Mouse (Mus musculus): ENCODE results near the gene Trappc2l. TPM values are rescaled to one million over a fixed set of nuclear protein-coding genes. Genes with fewer than 3 reads are reported as not detected.
A peak's percentile ranks its signal among the peaks of the same experiment; 100 is the strongest.
"Not testable (repeated sequence)": the region's sequence is repeated elsewhere in the genome, so short reads cannot be mapped to it uniquely, and the experiment has no call there.

The Trappc2l gene
- total RNA-seq, 2 experiments from 2014 or later: 37.9 to 40.3 TPM

DNA sequence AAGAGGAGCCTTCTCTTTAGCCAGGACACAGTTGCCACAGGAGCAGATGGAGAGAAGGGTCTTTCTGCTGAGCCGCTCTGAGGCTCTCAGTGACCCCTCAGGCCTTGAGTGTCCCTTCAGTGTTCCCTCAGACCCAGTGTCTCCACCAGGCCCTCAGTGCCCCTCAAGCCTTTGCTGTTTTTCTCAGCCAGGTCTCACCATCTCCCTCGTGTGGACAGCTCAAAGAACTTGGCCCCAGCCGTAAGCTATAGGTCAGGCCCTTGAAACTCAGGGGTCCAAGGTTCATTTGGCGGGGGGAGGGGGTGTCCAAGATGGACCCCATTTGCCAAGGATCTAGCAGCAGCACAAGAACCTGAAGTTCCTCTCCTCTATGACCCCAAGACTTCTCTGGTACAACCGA, 13.2 kb downstream of the Trappc2l start:
- no peak for DNase-seq

DNA sequence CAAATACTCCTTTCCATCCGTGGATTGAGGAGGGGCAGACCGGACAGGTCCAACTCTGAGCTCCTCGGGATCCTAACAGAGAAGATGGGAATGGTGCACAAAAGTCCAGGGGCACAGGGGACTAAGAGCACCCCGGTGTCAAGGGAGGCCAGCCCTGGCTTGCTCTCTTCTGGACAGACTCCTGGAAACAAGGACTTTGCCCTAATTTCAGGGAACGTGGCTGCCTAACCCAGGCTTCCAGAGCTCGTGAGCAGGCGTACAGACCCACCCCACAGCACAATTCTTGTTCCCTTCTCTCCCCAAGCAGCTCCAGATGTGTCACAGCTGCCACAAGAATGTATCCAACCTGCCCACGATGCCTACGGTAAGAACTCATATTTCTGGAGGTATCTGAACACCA, 14.4 kb downstream of the Trappc2l start:
- no peak for DNase-seq

DNA sequence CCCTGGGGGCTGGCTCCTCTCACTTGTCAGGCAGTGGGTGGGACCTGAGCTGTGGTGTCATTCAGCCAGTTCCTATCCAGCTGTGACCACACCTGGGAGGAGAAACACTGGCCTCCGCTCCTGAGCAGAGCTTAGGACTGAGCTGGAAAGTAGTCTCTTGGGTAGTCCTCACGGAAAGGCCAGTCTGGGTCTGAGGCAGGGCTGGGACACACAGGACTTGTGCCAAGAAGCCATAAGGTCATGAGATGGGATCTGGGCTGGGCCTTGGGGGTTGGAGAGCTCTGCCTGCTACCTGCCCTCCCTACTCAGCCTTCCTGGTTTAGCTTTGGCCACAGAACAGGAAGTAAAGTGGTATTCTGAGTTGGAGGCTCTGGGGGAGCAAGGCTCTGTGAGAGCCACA, 15.5 kb downstream of the Trappc2l start:
- DNase-seq: no peak

DNA sequence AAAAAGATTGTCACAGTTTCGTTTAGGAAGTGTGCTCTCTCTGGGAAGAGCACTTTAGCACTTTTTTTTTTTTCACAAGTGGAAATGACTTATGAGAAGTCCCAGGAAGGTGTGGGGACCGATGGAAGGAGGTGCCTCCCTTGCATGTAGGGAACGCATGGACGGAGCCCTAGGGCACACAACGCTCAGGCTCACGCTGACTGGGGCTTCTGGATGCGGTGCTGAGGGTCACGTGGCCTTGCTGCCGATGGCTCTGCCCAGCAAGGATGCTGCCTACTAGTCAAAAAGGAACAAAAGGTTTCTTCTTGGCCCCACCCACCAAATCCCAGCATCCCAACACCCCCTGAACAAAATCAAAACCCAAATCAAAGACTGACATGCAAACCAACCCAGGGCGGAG, 17.9 kb downstream of the Trappc2l start:
- DNase-seq: no peak

DNA sequence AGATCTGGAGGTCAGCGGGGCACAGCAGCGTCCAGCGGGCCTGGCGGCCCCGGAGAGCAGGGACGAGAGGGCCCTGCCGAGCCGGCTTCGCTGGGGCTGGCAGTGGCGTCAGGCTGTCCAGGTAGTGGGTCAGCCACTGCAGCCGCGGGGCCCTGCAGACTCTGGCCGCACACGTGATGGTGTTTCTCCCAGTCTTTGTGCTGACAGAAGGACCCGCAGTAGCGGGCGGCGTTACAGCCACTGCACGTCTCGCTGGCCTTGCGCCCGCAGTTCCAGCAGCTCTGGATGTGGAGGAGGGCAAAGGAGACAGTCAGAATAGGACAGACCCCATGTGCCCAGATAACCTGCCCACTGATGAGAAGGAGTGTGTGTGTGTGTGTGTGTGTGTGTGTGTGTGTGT, 19.3 kb downstream of the Trappc2l start:
- DNase-seq: no peak

DNA sequence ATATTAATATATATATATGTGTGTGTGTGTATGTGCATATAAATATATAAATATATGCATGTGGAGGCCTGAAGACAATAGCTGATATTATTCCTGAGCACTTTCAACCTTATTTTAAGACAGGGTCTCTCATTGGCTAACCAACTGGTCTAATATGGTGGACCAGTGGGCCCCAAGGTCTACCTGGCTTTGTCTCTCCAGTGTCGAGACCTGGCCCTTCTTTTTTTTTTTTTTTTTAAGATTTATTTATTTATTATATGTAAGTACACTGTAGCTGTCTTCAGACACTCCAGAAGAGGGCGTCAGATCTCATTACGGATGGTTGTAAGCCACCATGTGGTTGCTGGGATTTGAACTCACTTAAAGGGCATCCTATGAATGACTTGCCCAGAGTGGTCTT, 20.7 kb downstream of the Trappc2l start:
- DNase-seq: not testable (repeated sequence)

DNA sequence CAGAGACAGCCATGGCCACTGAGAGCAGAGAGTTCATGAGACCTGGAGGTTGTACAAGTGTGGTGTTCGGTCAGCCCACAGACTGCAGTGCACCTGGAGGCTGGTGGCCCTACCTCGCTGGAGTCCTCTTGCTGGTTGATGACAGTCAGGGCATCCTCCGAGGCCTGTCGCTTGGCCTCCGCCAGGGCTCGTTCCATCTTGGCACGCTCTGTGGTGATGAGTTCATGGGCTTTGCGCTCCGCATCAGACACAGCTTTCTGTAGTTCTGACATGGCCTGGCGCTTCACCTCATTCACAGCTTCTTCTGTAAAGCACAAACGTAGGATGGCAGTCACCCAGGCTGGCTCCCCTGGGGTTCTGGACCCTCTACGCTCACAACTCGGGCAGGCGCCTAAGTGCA, 21.8 kb downstream of the Trappc2l start:
- no peak for DNase-seq

DNA sequence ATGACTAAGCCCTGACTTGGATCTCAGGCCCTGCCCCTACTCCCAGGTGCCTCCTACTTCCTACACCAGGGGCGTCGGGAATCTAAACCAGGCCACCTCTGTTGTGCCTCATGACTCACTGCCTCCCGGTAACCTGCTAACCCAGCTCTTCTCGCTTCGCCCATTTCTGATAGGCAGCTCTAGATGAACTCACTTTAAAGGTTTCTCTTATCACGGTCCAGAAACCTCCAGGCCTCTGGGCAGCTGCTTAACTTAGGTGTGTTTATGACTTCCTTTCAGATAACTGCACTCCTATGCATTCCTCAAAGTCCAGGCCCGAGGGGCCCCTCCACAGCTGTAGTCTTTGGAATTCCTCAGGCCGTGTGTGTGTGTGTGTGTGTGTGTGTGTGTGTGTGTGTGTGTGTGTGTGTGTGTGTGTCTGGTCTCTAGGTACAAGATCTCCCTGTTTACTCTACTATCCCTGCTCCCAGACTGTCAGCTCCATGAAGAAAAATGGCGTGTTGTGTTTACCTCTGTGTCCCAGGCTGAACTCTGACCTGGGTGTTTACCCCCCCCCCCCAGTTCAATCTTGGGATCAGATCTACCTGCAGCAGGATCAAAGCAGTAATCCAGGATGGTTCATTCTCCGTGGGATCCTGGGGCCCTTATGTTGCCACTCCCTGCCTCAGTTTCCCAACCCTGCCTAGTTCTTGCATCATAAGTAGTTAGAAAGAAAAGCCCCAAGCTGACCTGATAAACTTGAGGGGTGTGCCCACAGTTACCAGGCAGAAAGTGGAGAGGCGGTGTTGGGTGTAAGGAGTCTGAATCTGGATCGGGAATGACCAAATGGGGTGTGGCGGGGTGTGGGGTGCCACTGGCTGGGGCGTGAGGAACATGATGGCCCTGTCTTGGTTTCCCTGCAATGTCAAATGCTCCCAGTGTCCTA, 24.7 kb downstream of the Trappc2l start:
- DNase-seq: no peak

DNA sequence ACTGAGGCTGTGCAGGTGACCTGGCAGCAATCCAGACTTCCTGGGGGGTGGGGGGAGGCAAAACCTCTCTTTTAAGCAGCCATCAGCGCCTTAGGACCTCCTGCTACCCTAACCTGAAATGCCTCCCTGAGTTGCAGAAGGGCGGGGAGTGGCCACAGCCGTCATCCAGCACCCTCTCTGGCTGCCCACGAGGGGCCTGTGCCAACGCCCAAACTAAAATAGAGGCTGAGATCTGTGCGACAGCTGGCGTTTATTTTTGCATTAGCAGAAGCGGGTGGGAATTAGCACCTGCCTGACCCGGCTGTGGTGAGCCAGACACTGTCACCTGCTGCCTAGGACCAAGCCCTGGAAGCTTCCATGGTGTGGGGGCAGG, 25.3 kb downstream of the Trappc2l start:
- peak; percentile 86 for DNase-seq

DNA sequence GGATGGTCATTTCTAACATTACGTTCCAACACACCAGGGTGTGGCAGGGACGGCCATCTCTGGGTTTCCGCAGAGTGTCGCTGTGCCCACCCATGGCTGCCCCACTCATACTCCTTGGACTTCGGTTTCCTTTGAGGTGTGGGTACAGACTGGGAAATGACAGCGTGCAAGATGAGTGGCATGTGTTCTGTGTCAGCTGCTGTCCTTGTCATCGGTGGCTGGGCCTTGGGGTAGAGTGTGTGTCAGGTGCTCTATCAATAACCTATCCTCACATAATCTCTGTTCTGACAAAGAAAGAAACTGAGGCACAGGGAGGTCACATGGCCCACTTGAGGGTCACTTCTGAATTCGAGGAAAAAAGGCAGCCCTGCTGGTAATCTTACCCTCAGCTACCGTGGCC, 25.8 kb downstream of the Trappc2l start:
- DNase-seq: no peak

DNA sequence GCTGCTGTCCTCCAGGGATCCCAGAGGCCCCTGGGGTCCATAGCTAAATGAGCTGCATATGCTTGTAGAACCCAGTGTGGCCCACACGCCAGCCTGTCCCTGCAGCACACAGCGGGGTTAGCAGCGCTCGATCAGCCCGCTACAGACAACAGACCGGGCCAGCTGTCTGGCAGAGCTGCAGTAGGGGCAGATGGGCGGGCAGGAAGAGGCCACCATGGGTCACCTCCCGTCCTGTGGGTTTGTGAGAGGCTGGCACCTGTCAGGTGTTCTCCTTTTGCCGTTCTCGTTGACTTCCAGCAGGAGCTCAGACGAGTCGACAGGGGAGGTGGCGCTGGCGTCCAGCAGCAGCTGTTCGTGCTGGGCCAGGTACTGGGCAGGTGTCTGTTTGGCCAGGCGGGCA, 27.2 kb downstream of the Trappc2l start:
- DNase-seq: no peak

DNA sequence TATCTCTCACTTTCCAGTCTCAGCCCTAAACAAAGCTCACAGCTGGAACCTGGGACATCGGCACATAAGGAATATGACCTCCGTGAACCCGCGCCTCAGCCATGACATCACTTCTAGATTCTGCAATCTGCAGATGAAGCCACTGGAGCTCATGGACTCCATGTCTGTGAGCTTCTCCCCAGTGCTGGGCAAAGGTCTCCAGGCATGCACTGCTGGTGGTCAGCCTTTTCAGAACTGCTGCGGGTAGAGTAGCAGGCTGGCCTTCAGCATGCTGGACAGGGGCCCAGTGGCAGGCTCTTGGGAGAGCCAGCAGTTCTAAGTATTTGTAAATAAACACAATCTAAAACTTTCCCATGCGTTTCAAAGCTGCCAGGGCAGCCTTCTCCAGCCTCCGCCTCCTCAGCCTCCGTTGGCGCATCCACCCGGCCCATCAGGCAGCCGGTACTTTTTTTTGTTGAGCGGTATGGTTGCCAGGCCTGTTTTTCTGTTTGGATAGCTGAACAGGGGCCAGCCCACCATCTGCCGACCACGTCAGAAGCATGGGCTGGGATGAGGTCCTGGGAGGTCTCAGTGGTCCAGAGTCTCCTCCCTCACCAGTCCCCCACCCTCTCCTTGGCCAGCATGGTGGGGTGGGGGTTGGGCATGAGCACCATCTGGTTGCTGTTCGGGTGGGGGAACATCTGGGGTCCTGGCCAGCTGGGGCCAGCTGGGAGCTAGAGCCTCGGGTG, 28.2 kb downstream of the Trappc2l start:
- DNase-seq: peak; percentile 77

DNA sequence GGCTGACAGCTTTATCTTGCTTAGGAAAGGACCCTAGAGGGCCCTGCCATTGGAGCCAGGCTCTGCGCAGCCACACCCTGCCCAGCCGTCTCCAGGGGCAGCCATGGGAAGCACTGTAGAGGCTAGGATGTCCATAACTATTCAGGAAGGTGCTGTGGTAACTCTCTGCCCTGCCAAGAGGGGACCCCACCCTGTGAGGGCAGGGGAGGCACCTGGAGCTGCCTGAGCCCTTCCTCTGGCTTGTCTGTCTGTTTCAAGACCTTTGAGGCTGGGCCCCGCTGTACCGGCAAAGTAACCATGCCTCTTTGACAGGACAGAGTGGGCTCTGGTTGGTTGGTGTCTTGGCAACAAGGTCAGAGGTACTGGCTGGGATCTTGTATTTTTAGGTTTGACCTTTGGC, 29.4 kb downstream of the Trappc2l start:
- DNase-seq: no peak

DNA sequence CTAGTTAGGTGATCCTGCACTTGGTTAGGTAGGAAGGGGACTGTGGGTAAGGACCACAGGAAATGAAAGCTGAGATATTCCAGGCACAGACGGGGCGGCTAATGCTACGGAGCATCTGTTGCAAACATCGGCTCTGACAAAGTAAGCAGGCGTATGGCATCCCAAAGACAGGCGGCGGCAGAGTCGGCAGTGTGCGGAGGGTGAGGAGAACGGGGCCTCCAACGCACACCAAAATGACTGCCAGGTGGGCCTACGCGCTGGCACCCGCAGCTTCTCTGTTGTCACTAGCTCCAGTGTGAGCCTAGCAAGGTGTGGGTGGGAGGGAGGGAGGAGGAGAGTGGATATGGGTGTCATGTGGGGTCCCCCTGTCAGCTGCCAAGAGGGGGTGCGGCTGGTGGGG, 30.0 kb downstream of the Trappc2l start:
- DNase-seq: no peak

DNA sequence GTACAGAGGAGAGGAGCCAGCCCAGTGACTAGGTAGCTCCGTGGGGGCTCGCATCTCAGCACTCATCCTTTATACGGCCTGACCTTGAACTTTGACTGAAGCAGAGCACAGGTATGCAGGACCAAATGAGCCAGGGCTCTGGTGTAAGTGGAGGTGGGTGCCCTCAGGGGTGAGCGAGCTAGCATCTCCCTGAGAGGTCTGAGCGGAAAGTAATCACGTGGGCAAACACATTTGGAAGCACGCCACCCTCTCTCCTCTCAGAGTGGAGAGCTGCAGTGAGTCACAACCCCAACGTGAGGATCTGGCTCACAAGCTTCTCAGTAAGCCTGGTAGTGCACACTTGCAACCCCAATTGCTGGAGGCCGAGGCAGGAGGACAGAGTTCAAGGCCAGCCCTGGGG, 30.6 kb downstream of the Trappc2l start:
- DNase-seq: no peak

DNA sequence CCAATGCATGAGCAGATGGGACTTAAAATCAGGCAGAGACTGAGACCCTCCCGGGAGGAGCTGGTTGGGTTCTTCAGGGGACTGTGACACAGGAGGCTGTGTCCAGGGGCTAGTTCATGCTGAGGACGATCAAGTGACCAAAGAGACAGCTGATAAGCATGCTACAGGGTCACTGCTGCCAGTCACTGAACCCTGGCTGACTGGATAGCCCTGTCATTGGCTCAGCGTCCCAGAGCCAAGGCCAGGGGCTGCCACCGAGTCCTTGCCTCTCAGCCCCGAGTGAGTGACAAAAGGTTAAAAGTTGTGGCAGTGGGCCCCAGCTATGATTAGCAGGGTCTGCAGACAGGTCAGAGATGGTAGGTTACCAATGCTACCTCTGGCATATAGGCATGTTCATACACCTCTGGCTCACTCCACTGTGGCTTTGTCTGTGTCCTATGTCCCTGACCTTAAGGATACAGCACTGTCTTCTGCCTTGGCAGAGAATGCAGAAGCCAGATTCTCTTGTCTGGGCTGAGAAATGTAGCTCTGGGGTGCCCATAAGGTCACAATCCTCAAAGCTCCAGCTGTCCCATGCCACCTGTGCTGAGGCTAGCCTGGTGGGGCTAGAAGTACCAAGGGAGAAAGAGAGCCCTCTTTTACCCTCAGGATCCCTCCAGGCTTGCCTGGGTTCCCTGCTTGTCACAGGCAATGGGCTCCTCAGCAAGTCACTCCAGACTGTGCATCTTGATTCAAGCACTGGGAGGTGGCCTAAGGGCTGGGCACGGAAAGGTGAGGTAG, 32.9 kb downstream of the Trappc2l start:
- DNase-seq: no peak

DNA sequence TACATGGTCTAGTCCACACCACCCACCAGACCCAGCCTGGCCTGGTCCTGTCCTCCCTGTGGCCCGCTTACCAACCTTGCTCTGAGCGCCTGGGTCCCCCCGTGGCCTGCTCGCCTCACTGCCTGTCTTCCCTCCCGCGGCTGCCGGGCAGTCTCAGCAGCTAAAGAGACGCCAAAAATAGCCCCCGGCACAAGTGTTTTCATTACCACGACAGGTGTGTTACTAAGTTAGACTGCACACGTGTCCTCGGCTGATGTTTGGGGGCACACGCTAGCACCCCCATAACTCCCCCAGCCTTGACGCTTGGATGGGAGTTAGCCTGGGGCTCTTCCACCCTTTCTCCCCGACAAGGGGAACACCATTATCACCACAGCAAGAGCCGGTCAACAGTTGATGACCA, 34.9 kb downstream of the Trappc2l start:
- DNase-seq: no peak

DNA sequence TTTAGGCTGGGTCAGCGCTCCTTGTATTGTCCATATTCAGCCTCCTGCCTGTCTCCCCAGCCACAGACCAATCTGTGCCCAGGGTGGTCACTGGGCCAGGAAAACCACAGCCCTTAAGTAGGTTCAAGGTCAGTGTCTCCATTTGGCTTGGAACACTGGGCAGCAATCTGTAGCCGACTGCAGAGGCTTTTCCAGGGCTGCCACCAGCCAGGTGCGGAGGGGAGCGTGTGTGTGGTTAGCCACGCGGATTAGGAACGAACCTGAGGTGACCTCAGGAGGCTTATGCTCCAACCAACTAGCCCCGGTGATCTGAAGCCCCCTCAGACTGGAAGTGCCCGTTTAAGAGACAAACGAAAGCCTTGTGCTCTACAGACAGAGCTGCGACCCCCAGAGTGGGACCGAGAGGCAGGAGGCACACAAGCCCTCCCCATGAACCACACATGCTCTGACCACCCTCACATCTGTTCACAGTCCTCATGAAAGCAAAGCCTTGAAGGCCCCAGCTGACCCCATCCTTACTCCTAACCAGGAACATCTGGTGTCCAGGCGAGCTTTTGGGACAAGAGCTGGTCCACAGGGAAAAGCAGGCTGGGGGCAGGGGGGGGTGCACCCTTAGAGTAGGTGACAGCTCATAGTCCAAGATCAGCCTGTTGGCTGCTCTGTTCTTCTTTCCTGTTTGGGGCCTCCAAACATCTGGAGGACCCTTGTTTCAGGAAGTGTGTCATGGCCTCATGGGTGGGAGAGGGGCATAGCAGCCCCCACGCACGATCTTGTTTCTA, 36.9 kb downstream of the Trappc2l start:
- no peak for DNase-seq

DNA sequence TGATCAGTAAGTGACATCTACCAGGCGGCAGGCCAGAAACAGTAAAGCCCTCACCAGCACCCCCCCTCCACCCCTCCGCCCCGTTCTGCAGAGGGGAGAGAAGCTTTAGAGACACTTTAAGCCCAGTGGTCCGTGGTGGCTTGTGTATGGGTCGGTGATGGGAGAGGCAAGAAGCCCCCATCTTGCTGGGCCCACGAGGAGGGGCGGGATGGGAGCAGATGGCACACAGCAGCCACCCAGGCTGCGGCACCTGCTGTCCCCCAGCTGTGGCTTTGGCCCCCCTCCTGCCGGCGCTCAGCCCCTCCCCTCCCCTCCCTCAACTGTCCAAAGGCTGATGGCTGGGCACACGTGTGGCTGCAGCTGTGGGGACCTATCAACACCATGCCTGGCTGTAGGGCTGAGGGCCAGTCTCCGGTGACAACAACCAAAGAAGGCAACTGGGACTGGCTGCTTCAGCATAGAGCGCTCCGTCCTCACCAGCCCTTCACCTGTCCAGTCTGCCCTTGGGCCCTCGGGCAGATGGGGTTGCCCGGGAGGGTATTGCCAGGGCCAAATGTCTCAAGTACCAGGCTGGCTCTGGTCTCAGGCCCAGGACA, 40.0 kb downstream of the Trappc2l start:
- DNase-seq: peak; percentile 91

DNA sequence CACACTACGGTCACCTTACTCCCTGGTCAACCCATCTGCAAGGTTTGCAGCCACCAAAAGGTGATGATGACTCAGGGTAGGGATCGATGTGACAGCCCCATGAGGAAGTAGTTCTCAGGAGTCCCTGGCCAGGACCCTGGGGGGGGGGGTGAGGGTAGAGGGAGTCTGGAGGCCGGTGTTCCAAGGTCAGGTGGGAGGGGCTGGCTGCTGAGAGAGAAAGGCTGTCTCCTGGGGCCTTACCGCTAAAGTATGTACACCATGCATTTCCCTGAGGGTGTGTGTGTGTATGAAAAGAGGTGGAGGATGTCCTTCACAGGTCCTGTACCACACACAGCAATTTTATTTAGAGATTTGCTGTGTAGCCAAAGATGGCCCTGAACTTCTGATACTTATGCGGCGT, 41.2 kb downstream of the Trappc2l start:
- no peak for DNase-seq

DNA sequence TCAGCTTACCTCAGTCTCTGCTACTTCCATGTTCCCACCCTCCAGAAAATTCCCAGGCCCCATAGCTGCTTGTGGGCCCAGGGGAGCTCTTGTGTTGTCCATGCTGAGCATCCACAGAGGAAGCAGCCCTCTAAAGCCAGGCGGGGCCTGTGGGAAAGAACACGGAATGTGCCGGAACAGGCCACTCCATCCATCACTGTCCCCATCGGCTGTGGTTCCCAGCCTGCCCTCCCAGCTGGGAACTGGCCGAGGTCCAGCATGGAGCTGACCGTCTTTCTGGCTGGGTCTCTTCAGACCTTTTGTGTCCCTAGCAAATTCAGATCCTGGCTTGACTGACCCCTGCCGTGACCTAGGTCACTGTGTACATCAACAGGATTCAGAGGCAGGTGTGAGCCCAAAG, 43.3 kb downstream of the Trappc2l start:
- peak; percentile 71 for DNase-seq

All from gastrocnemius, postnatal 25 days (tissue).